Mouse (Mus musculus): ENCODE measurements around the gene Nectin4.

Nectin4 gene

DNA sequence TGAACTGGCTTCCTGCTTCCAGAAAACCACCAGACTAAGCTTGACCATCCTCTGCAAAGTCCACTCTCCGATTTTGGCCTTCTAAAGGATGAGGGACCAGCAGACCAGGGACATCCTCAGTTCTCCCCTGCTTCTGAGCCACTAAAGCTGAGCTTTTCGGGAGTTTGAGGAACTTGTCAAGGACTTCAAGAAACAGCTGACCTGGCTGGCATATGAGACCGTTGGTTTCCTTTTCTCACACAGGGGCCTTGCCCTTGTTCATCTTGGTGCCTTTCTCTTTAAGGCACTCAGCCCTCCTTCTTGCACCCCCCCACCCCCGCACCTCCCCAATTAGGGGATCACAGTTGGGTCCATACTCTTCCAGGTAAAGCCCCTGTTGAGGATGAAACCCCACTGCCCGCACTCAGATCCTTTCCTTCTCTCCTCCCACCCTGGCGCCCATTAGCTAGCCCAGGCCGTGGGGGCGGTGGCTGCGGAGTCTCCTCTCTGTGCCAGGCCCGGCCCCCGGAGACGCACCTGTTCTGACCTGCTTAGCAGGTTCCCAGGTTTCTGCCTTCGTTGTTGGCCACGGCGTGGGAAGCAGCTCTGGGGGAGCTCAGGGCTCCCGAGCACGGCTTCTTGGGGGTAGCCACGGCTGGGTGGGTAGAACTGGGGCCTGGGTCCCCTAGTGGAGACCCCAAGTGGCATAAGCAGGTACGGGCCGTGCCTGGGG is at the start of gene Nectin4:
TSS of gene Nectin4 (plus strand) at position 255 of the 712 bp plus-strand sequence.
- in situ Hi-C loops (cut with MboI, MseI): no loop called here

DNA sequence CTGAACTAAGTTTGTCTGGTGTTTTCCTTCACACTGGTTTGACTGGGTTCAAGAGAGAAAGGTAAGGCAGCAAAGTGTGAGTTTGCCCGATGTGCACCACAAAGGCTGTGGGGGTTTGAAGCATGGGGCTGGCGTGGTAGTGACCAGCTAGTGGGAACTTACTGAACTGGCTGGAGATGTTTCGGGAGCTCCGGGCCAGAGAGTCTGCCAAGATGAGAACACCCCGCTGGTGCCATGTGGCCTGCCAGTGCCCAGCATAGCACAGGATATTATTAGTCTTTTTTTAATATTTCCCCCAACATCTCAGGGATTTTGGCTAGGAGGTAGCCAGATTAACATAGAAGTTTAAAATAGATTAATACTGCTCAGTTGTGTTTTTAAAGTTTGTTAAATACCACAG is 49.7 kb upstream of the Nectin4 start:
- in situ Hi-C loops (cut with MboI, MseI): no loop called here

- in situ Hi-C loops (cut with MboI, MseI): no loop called here
These were observed 48.5 kb upstream of the Nectin4 start for GRCm38 (mm10) chr1:171321415-171321814.

- in situ Hi-C loops (cut with MboI, MseI): no loop called here
These were observed 47.9 kb upstream of the Nectin4 start for GRCm38 (mm10) chr1:171322012-171322411.

GRCm38 (mm10) chr1:171325571-171325970 is 44.3 kb upstream of the Nectin4 start:
- in situ Hi-C loops (cut with MboI, MseI): loop anchor here (5.0 kb wide), 1 partner anchor 62 kb away; the partner anchor contains the start of gene Arhgap30

- in situ Hi-C loops (cut with MboI, MseI): loop anchor here (5.0 kb wide), 1 partner anchor 61 kb away; the partner anchor contains the start of gene Arhgap30
These were observed 43.3 kb upstream of the Nectin4 start for GRCm38 (mm10) chr1:171326588-171326987.

DNA sequence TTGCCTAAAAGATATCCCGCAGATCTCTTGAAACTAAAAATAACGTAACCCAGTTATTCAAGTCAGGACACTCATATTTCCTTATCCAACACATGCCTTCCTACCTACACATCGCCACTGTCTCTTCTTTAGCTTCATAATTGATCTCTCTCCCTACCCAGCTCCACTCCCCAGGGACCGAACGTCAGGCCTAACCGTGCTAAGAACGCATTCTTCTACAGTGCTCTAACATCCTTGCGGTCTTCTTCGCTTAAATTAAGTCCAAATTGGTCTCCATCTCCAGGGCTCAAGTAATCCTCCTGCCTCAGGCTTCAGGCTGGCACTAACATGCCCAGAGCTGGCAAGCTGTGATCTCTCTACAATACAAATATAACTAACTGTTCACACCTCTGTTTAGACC is 41.7 kb upstream of the Nectin4 start:
- in situ Hi-C loops (cut with MboI, MseI): loop anchor here (5.0 kb wide), 1 partner anchor 59 kb away; the partner anchor contains the start of gene Arhgap30

- in situ Hi-C loops (cut with MboI, MseI): loop anchor here (5.0 kb wide), 1 partner anchor 58 kb away; the partner anchor contains the start of gene Arhgap30
These were observed 41.0 kb upstream of the Nectin4 start, which contains the start of gene Dedd for GRCm38 (mm10) chr1:171328839-171329432. Dedd (plus strand) TSS chr1:171329145.

GRCm38 (mm10) chr1:171329433-171330215 is 40.3 kb upstream of the Nectin4 start:
- in situ Hi-C loops (cut with MboI, MseI): loop anchor here (5.0 kb wide), 1 partner anchor 58 kb away; the partner anchor contains the start of gene Arhgap30

GRCm38 (mm10) chr1:171330216-171330560 is 39.7 kb upstream of the Nectin4 start:
- in situ Hi-C loops (cut with MboI, MseI): no loop called here

DNA sequence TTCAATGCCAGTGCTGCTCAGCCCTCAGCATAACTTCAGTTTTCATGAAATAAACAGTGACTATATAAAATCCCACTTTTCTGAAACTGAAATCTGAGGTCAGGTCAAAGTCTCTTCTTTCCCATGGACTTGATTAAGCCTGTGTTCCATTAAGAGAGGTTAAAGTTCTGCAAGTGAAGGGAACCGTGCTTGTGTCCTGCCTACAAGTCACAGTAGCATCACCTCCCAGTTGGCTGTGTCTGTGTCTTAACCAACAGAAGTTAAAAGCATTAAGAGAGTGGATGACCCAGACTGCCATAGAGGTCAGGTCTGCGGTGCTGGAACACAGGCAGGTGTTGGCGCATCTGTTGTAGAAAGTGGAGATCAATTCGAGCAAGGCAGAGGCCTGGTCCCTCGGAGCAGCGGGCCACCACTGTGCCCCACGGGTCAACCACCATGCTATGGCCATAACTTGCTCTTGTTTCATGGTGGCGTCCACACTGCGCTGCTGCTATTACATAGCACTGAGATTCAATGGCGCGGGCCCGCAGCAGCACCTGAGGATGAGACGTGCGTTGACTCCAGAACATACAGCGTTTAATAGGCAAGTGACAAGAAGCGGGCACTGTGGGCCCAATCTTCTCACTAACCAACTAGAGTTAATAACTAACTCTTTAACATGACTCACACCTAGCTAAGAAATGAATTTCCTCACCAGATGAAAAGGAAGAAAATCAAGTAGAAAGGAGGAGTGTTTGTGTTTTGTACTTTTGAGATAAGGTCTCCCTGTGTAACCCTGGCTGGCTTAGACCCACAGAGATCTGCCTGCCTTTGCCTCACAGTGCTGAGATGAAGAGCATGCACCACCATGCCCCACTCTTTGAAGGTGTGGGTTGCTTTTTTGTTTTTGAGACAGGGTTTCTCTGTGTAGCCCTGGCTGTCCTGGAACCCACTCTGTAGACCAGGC is 27.4 kb upstream of the Nectin4 start:
- in situ Hi-C loops (cut with MboI, MseI): no loop called here

DNA sequence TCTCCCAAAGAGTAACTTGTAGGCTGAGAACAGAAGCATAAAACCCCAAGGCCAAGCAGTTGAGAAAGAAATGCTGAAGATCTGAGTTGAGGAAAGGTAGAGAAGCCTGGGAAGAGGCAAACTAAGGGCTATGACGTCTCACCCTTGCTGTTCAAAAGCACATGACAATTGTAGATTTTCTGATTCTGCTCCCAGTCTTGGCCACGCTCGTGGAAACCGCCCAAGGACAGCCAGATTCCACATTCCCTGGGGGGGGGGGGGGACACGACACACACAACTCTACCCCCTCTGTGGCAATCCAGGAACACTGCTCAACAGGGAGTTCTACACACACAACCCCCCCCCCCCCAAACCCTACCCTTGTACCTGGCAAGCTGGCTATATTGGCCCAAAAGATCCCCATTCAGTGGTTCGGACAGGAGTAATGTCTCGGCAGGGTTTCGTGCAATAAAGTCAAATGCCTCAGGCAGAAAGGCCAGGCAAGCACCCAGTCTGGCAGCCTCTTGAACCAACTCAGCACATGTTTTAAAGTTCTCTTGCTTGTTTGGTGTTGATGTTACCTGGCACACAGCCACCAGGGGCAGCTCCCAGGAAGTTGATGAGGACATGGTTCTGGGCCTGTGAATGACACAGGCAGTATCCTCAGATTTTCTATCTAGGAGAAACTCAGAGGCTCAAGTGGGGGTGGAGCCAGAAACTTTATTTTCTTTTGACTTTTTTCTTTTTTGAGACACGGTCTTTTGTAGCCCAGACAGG is 25.8 kb upstream of the Nectin4 start:
- in situ Hi-C loops (cut with MboI, MseI): no loop called here

- in situ Hi-C loops (cut with MboI, MseI): no loop called here
These were observed 25.2 kb upstream of the Nectin4 start for GRCm38 (mm10) chr1:171344715-171345114.

GRCm38 (mm10) chr1:171345225-171346094 is 24.4 kb upstream of the Nectin4 start, which contains the start of the genes Nit1 and Pfdn2:
Nit1 (minus strand) TSS chr1:171345646.
Pfdn2 (plus strand) TSS chr1:171345670.
- in situ Hi-C loops (cut with MboI, MseI): no loop called here

DNA sequence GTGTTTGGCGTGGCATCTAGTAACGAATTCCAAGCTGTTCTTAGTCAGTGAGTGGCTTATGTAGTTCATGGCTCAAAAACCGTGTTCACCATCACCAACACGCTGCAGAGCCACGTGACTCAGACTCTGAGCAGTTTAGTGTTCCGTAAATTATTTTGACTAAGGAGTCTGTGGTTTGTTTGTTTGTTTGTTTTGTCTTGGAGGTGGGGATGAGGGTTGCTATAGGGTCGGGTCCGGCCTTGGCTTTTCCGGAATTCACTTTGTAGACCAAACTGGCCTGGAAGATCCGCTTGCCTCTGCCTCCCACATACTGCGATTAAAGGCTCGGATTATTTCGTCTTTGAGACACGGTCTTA is 23.8 kb upstream of the Nectin4 start:
- in situ Hi-C loops (cut with MboI, MseI): no loop called here

DNA sequence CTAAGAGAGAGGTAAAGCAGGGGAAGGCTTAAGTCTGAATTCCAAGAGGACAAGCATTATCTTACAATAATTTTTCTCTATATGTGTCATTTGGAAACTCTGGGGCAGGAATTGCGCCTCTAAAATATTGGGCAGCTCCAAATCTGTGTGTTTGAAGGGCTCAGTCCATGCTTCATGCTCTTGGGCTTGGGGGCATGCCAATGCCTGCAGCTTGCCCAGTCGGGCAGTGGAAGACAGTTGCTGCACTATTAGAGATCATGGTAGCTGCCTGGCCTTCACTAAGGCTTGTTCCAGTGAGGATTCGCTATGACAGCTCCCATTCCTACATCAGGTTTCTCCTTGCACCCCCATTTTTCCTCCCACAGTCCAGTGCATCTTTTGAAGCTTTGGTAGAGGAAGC is 21.2 kb upstream of the Nectin4 start:
- in situ Hi-C loops (cut with MboI, MseI): no loop called here

DNA sequence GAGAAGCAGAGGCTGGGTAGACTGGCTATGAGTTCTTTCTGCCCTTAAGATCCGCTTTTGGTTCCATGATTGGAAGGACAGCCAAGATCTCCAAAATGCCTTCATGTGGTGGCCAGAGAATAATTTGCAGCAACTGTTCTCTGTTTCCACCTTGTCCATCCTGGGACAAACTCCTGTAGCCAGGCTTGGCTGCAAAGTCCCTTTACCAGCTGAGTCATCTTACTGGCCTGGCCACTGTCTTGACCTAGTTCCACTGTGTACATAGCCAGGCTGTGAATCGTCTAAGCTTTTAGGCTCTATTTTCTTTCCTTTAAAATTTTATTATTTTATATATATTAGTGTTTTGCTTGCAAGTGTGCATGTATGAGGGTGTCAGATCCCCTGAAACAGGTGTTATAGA is 20.7 kb upstream of the Nectin4 start:
- in situ Hi-C loops (cut with MboI, MseI): no loop called here

GRCm38 (mm10) chr1:171355812-171356340 is 14.0 kb upstream of the Nectin4 start:
- in situ Hi-C loops (cut with MboI, MseI): no loop called here

DNA sequence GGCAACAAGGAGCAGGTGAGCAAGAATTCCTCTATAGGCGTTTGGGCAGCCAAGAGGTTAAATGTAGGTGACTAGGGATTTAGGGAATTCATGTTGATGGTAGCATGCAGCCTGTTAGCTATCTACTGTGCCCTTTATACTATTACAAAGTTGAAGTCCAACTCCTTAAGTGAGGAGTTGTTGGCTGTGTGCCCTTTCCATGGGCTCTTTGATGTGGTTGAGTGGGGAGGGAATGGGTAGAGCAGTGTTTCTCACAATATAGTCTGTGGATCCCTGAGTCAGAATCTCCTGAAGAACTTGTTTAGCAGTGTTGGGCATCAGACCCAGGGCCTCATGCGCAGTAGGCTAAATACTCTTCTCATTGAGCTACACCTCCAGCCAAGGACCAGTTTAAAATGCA is 13.1 kb upstream of the Nectin4 start:
- in situ Hi-C loops (cut with MboI, MseI): no loop called here
